Mouse (Mus musculus) kidney, embryonic 14.5 days (tissue): ENCODE results near the gene Tbrg4. TPM values are rescaled to one million over a fixed set of nuclear protein-coding genes. Genes with fewer than 3 reads are reported as not detected.

ENCODE experiments used
- ATAC-seq: fragments of 200-750 bp; cut with Nextera tagmentation; 2 replicates; pipeline ENCODE4 v1.8.0; 2017; ENCODE audit warnings: moderate number of reproducible peaks, mild to moderate bottlenecking, moderate TSS enrichment, moderate library complexity; ENCODE audit not compliant: low FRiP score, low TSS enrichment
- H3K27ac ChIP-seq: fragments of 300-500 bp; sonication (generic); 2 replicates; pipeline ENCODE4 v1.5.1; 2014; ENCODE audit warnings: low read depth, mild to moderate bottlenecking, low read length, moderate library complexity, mixed read lengths
- H3K27me3 ChIP-seq: fragments of 300-500 bp; sonication (generic); 2 replicates; pipeline ENCODE4 v1.6.1; 2014; ENCODE audit warnings: mild to moderate bottlenecking, low read length; ENCODE audit not compliant: control insufficient read depth, insufficient read depth
- H3K36me3 ChIP-seq: fragments of 300-500 bp; sonication (generic); 2 replicates; pipeline ENCODE4 v1.6.1; 2014; ENCODE audit warnings: low read length, mixed read lengths; ENCODE audit not compliant: control insufficient read depth, insufficient read depth
- H3K4me1 ChIP-seq: fragments of 300-500 bp; sonication (generic); 2 replicates; pipeline ENCODE4 v1.6.1; 2014; ENCODE audit warnings: low read length, mixed read lengths; ENCODE audit not compliant: control insufficient read depth, insufficient read depth
- H3K4me2 ChIP-seq: fragments of 300-500 bp; sonication (generic); replicated peaks from 2 replicates; pipeline ENCODE4 v1.6.1; 2014; ENCODE audit warnings: low read depth, mild to moderate bottlenecking, low read length
- H3K4me3 ChIP-seq: fragments of 300-500 bp; sonication (generic); 2 replicates; pipeline ENCODE4 v1.5.1; 2014; ENCODE audit warnings: mild to moderate bottlenecking, low read length
- H3K9ac ChIP-seq: fragments of 300-500 bp; sonication (generic); 2 replicates; pipeline ENCODE4 v1.6.1; 2014; ENCODE audit warnings: low read depth, mild to moderate bottlenecking, low read length, moderate library complexity
- H3K9me3 ChIP-seq: fragments of 300-500 bp; sonication (generic); 2 replicates; pipeline ENCODE4 v1.6.1; 2016; ENCODE audit warnings: low read length; ENCODE audit not compliant: control insufficient read depth
- WGBS: fragments of 180-500 bp; shearing (Covaris S2); extraction: QIAGEN DNeasy Blood & Tissue Kit; methylation state at CpG from one replicate; pipeline ENCODE4 v1.1.7; 2014; 5-methylcytosine and 5-hydroxymethylcytosine counted together
- polyA plus RNA-seq: library from polyadenylated mRNA; unstranded; fragments of >200 nt; fragmentation: Nextera tagmentation; extraction: Ambion mirVana; gene quantifications from 2 replicates; pipeline ENCODE4 v1.2.1, GENCODE M21; 2014

The Tbrg4 gene
- polyA plus RNA-seq, 1 experiment from 2014 or later: 48.9 TPM

- Histone ChIP-seq H3K36me3 (no peaks in the 10 kb centered on the region), H3K9me3 (no peaks in the 10 kb centered on the region), H3K4me1 (peaks cover 10% of the 10 kb centered on the region; the same call in 1 of the 2 replicates), H3K9ac (no peak overlapping the region), H3K4me3 (peak overlapping the region; percentile 34; the same call in 1 of the 2 replicates), H3K27ac (no peak overlapping the region), H3K27me3 (peaks cover 22% of the 10 kb centered on the region), H3K4me2 (no peak overlapping the region; the same call in 1 of the 2 replicates)
- no peak for ATAC-seq
These were observed 21.3 kb downstream of the Tbrg4 start for GRCm38 (mm10) chr11:6604604-6604936.

GRCm38 (mm10) chr11:6603887-6604603 lies 21.8 kb downstream of the Tbrg4 start:
- H3K36me3 ChIP-seq: no peaks in the 10 kb centered on the region
- no peak overlapping the region for H3K27ac ChIP-seq
- H3K9ac ChIP-seq: no peak overlapping the region
- WGBS: 9% methylated on average over 12 of the region's 12 CpGs
- H3K4me3 ChIP-seq: no peak overlapping the region
- no peaks in the 10 kb centered on the region for H3K9me3 ChIP-seq
- ATAC-seq: peak; percentile 33; the same call in 1 of the 2 replicates
- peak overlapping the region; percentile 10; the same call in 1 of the 2 replicates for H3K4me2 ChIP-seq
- peaks cover 22% of the 10 kb centered on the region for H3K27me3 ChIP-seq
- H3K4me1 ChIP-seq: peaks cover 12% of the 10 kb centered on the region

GRCm38 (mm10) chr11:6603224-6603623 lies 22.6 kb downstream of the Tbrg4 start:
- Histone ChIP-seq H3K4me1 (peaks cover 20% of the 10 kb centered on the region), H3K27me3 (peaks cover 22% of the 10 kb centered on the region), H3K4me3 (no peak overlapping the region), H3K9me3 (no peaks in the 10 kb centered on the region), H3K36me3 (peaks cover 4% of the 10 kb centered on the region; the same call in 1 of the 2 replicates), H3K27ac (no peak overlapping the region), H3K9ac (no peak overlapping the region), H3K4me2 (no peak overlapping the region)
- ATAC-seq: no peak
- WGBS: 79% methylated on average over 9 of the region's 9 CpGs

GRCm38 (mm10) chr11:6602662-6603061 lies 23.2 kb downstream of the Tbrg4 start:
- H3K9me3 ChIP-seq: no peaks in the 10 kb centered on the region
- H3K27ac ChIP-seq: no peak overlapping the region
- no peak overlapping the region for H3K4me3 ChIP-seq
- no peak overlapping the region for H3K9ac ChIP-seq
- ATAC-seq: no peak
- peaks cover 9% of the 10 kb centered on the region; the same call in 1 of the 2 replicates for H3K36me3 ChIP-seq
- H3K27me3 ChIP-seq: peaks cover 22% of the 10 kb centered on the region
- H3K4me1 ChIP-seq: peaks cover 21% of the 10 kb centered on the region
- WGBS: 84% methylated on average over 9 of the region's 9 CpGs
- no peak overlapping the region for H3K4me2 ChIP-seq

GRCm38 (mm10) chr11:6601649-6602480 lies 24.0 kb downstream of the Tbrg4 start:
- no peaks in the 10 kb centered on the region for H3K9me3 ChIP-seq
- H3K4me2 ChIP-seq: no peak overlapping the region
- WGBS: 53% methylated on average over 20 of the region's 20 CpGs
- H3K9ac ChIP-seq: no peak overlapping the region
- peaks cover 21% of the 10 kb centered on the region for H3K4me1 ChIP-seq
- H3K4me3 ChIP-seq: no peak overlapping the region
- peaks cover 17% of the 10 kb centered on the region for H3K36me3 ChIP-seq
- H3K27ac ChIP-seq: no peak overlapping the region
- peaks cover 22% of the 10 kb centered on the region for H3K27me3 ChIP-seq
- no peak for ATAC-seq

GRCm38 (mm10) chr11:6600284-6600944 lies 25.5 kb downstream of the Tbrg4 start:
- Histone ChIP-seq H3K27ac (no peak overlapping the region), H3K4me1 (peaks cover 21% of the 10 kb centered on the region), H3K36me3 (peaks cover 32% of the 10 kb centered on the region), H3K9ac (no peak overlapping the region), H3K9me3 (no peaks in the 10 kb centered on the region), H3K4me3 (no peak overlapping the region), H3K4me2 (no peak overlapping the region), H3K27me3 (peaks cover 8% of the 10 kb centered on the region; the same call in 1 of the 2 replicates)
- WGBS: 83% methylated on average over 8 of the region's 8 CpGs
- no peak for ATAC-seq

- Histone ChIP-seq H3K4me3 (no peak overlapping the region), H3K9me3 (no peaks in the 10 kb centered on the region), H3K9ac (no peak overlapping the region), H3K27me3 (peaks cover 3% of the 10 kb centered on the region; the same call in 1 of the 2 replicates), H3K4me1 (peaks cover 21% of the 10 kb centered on the region), H3K4me2 (no peak overlapping the region), H3K36me3 (peaks cover 38% of the 10 kb centered on the region), H3K27ac (no peak overlapping the region)
- ATAC-seq: no peak
- WGBS: 82% methylated on average over 6 of the region's 6 CpGs
These were observed 26.0 kb downstream of the Tbrg4 start for GRCm38 (mm10) chr11:6599831-6600230.

GRCm38 (mm10) chr11:6599011-6599681 lies 26.7 kb downstream of the Tbrg4 start:
- Histone ChIP-seq H3K4me1 (peaks cover 16% of the 10 kb centered on the region), H3K4me2 (no peak overlapping the region), H3K9ac (no peak overlapping the region), H3K9me3 (no peaks in the 10 kb centered on the region), H3K27me3 (no peaks in the 10 kb centered on the region), H3K27ac (no peak overlapping the region), H3K4me3 (no peak overlapping the region), H3K36me3 (peaks cover 44% of the 10 kb centered on the region)
- ATAC-seq: 0 out of 2 replicates have a peak, but pooled peaks have one; percentile 22
- 23% methylated on average over 26 of the region's 27 CpGs for WGBS
